Mouse (Mus musculus) heart, embryonic 14.5 days (tissue): ENCODE data around the gene Lamb2. TPM values are rescaled to one million over a fixed set of nuclear protein-coding genes. Genes with fewer than 3 reads are reported as not detected.

Experiments used
- polyA plus RNA-seq: library from polyadenylated mRNA; unstranded; fragments of >200 nt; fragmentation: Nextera tagmentation; extraction: Ambion mirVana; gene quantifications from 2 replicates; pipeline ENCODE4 v1.2.1, GENCODE M21; 2014

The Lamb2 gene
- polyA plus RNA-seq, 1 experiment from 2014 or later: 41.5 TPM

Other genes starting within 250 kb of the Lamb2 start
- 143 and 146 TPM in 2 replicates for gene Dag1, start 215.8 kb upstream of the Lamb2 start, polyA plus RNA-seq
- gene Nicn1, start 189.3 kb upstream of the Lamb2 start, polyA plus RNA-seq: 26.5 and 29.1 TPM in 2 replicates
- gene Amt, start 182.9 kb upstream of the Lamb2 start, polyA plus RNA-seq: 10.4 and 11.2 TPM in 2 replicates
- 229 and 289 TPM in 2 replicates for gene Rhoa, start 173.6 kb upstream of the Lamb2 start, polyA plus RNA-seq
- gene Tcta, start 173.6 kb upstream of the Lamb2 start, polyA plus RNA-seq: 36.5 and 39.4 TPM in 2 replicates
- 694 and 725 TPM in 2 replicates for gene Gpx1, start 140.8 kb upstream of the Lamb2 start, polyA plus RNA-seq
- 88.6 and 90.1 TPM in 2 replicates for gene Usp4, start 131.9 kb upstream of the Lamb2 start, polyA plus RNA-seq
- gene 1700102P08Rik, start 86.9 kb upstream of the Lamb2 start, polyA plus RNA-seq: 0.43 TPM in 2 replicates
- gene Ccdc36, start 51.3 kb upstream of the Lamb2 start, polyA plus RNA-seq: 0.73 and 0.88 TPM in 2 replicates
- not detected in 2 replicates for gene BC048562, start 43.3 kb upstream of the Lamb2 start, polyA plus RNA-seq
- 31.0 and 31.9 TPM in 2 replicates for gene Ccdc71, start 19.2 kb upstream of the Lamb2 start, polyA plus RNA-seq
- gene Klhdc8b, start 18.2 kb upstream of the Lamb2 start, polyA plus RNA-seq: 87.0 and 94.7 TPM in 2 replicates
- gene Usp19, start 10.9 kb downstream of the Lamb2 start, polyA plus RNA-seq: 54.4 and 57.0 TPM in 2 replicates
- 62.8 and 78.8 TPM in 2 replicates for gene Qars, start 28.0 kb downstream of the Lamb2 start, polyA plus RNA-seq
- 85.1 and 91.9 TPM in 2 replicates for gene Qrich1, start 37.1 kb downstream of the Lamb2 start, polyA plus RNA-seq
- 94.2 and 97.5 TPM in 2 replicates for gene Impdh2, start 80.5 kb downstream of the Lamb2 start, polyA plus RNA-seq
- 74.3 and 78.1 TPM in 2 replicates for gene Ndufaf3, start 87.7 kb downstream of the Lamb2 start, polyA plus RNA-seq
- 71.8 and 71.9 TPM in 2 replicates for gene Dalrd3, start 90.2 kb downstream of the Lamb2 start, polyA plus RNA-seq
- gene Wdr6, start 99.0 kb downstream of the Lamb2 start, polyA plus RNA-seq: 39.8 and 46.9 TPM in 2 replicates
- gene P4htm, start 117.9 kb downstream of the Lamb2 start, polyA plus RNA-seq: 16.1 and 20.6 TPM in 2 replicates
- gene Arih2, start 169.7 kb downstream of the Lamb2 start, polyA plus RNA-seq: 33.5 and 34.8 TPM in 2 replicates
- gene Slc25a20, start 182.4 kb downstream of the Lamb2 start, polyA plus RNA-seq: 50.2 and 65.3 TPM in 2 replicates
- gene Prkar2a, start 209.6 kb downstream of the Lamb2 start, polyA plus RNA-seq: 31.5 and 33.5 TPM in 2 replicates